27 mouse cellular contexts compared by ENCODE assay signal in genomic region chr2:102972575-102972974, GRCm38 (mm10).
DNase-seq lines count a peak whose midpoint lies in the region; ATAC-seq and TF ChIP-seq lines count a peak whose summit lies in the region.
"Had no signal": no experiment of that assay in that cellular context is flagged by ENCODE, and none has a peak within 500 bp of the region (broad histone marks: within the 10 kb centered on the region; RNA-seq: fewer than 3 reads in every experiment).

No protein-coding gene starts in this region.

- no peaks in the 10 kb centered on the region for H3K27me3 ChIP-seq in lung, postnatal 0 days (replicated peaks; ENCODE audit: insufficient read depth, low read length)
- no peaks in the 10 kb centered on the region for H3K27me3 ChIP-seq in liver, embryonic 12.5 days (replicated peaks)
- H3K27me3 ChIP-seq: forebrain, embryonic 13.5 days; heart, embryonic 13.5 days; kidney, embryonic 15.5 days; liver, embryonic 13.5 days; megakaryocyte, embryonic 14.5 days; midbrain, embryonic 12.5 days; neural tube, embryonic 12.5 days had no signal

- no peak overlapping the region for H3K4me2 ChIP-seq in lung, postnatal 0 days (replicated peaks; ENCODE audit: low read depth, low read length)
- no peak overlapping the region for H3K4me2 ChIP-seq in liver, embryonic 12.5 days
- H3K4me2 ChIP-seq: forebrain, embryonic 13.5 days; heart, embryonic 13.5 days; kidney, embryonic 15.5 days; liver, embryonic 13.5 days; lung, embryonic 14.5 days; midbrain, embryonic 12.5 days; neural tube, embryonic 12.5 days had no signal

- H3K9ac ChIP-seq in lung, postnatal 0 days (replicated peaks; ENCODE audit: low read depth) = no peak overlapping the region
- H3K9ac ChIP-seq in liver, embryonic 12.5 days = no peak overlapping the region
- H3K9ac ChIP-seq: forebrain, embryonic 13.5 days; heart, embryonic 13.5 days; kidney, embryonic 15.5 days; liver, embryonic 13.5 days; lung, embryonic 14.5 days; midbrain, embryonic 12.5 days; neural tube, embryonic 12.5 days had no signal

- TF ChIP-seq EP300 in lung, postnatal 0 days (IDR thresholded peaks at IDR 0.05) = no peak

- no peak for TF ChIP-seq CTCF in lung, postnatal 0 days (IDR thresholded peaks at IDR 0.05)

- no peaks in the 10 kb centered on the region for H3K9me3 ChIP-seq in lung, postnatal 0 days (ENCODE audit: low read length)
- H3K9me3 ChIP-seq in liver, embryonic 12.5 days (replicated peaks) = no peaks in the 10 kb centered on the region
- H3K9me3 ChIP-seq: forebrain, embryonic 13.5 days; heart, embryonic 13.5 days; kidney, embryonic 15.5 days; liver, embryonic 13.5 days; midbrain, embryonic 12.5 days; neural tube, embryonic 12.5 days had no signal

- no peak overlapping the region for H3K27ac ChIP-seq in lung, postnatal 0 days (ENCODE audit: low read length)
- no peak overlapping the region for H3K27ac ChIP-seq in liver, embryonic 12.5 days
- H3K27ac ChIP-seq: forebrain, embryonic 13.5 days; heart, adult 2 months; heart, embryonic 13.5 days; kidney, embryonic 15.5 days; liver, embryonic 13.5 days; midbrain, embryonic 12.5 days; neural tube, embryonic 12.5 days had no signal

- DNase-seq in lung, postnatal 10 days = peak; percentile 16
- no peak for DNase-seq in lung, postnatal 0 days (ENCODE audit: low spot score)
- peak; percentile 34 for DNase-seq in embryo, embryonic 9.5 days (ENCODE audit: extremely low spot score)
- DNase-seq in yolk sac, embryonic 10.5 days (ENCODE audit: low spot score) = peak; percentile 16
- DNase-seq in cerebellum, postnatal 36 days = no peak
- DNase-seq: cerebellum, adult 18-20 months; cerebellum, postnatal 10 days; gastrocnemius, postnatal 14 days; heart, postnatal 10 days; kidney, adult 18-20 months; kidney, postnatal 36 days; left cerebral cortex, postnatal 4 days; liver, embryonic 13.5 days; lung, embryonic 14.5 days; right cerebral cortex, adult 18-20 months; thymus, postnatal 4 days had no signal

- H3K4me3 ChIP-seq in lung, postnatal 0 days (ENCODE audit: low read depth, low read length) = no peak overlapping the region
- H3K4me3 ChIP-seq in liver, embryonic 12.5 days = no peak overlapping the region
- H3K4me3 ChIP-seq: forebrain, embryonic 13.5 days; heart, adult 2 months; heart, embryonic 13.5 days; kidney, embryonic 15.5 days; liver, embryonic 13.5 days; megakaryocyte, embryonic 14.5 days; midbrain, embryonic 12.5 days; myocyte; neural tube, embryonic 12.5 days had no signal

- 35% methylated on average over 5 of the region's 5 CpGs for WGBS in lung, postnatal 0 days
- 34% methylated on average over 5 of the region's 5 CpGs for WGBS in liver, embryonic 12.5 days (ENCODE audit: insufficient replicate concordance)

- H3K4me1 ChIP-seq in lung, postnatal 0 days (ENCODE audit: insufficient read depth, low read depth, low read length) = no peaks in the 10 kb centered on the region
- no peaks in the 10 kb centered on the region for H3K4me1 ChIP-seq in liver, embryonic 12.5 days
- H3K4me1 ChIP-seq: forebrain, embryonic 13.5 days; midbrain, embryonic 12.5 days; neural tube, embryonic 12.5 days had no signal

- no peaks in the 10 kb centered on the region for H3K36me3 ChIP-seq in lung, postnatal 0 days (ENCODE audit: insufficient read depth, low read length)
- no peaks in the 10 kb centered on the region for H3K36me3 ChIP-seq in liver, embryonic 12.5 days
- H3K36me3 ChIP-seq: heart, embryonic 13.5 days; kidney, embryonic 15.5 days; liver, embryonic 13.5 days; midbrain, embryonic 12.5 days; neural tube, embryonic 12.5 days had no signal

- ATAC-seq in lung, postnatal 0 days = no peak
- ATAC-seq in common myeloid progenitor, adult 5-6 weeks (replicated peaks; ENCODE audit: low read depth, poor library complexity, severe bottlenecking) = peak; percentile 46
- no peak for ATAC-seq in liver, embryonic 12.5 days
- ATAC-seq: forebrain, embryonic 13.5 days; hindbrain, embryonic 16.5 days had no signal

Comparison
In these comparisons a context has a peak if more than half of its experiments do, and no peak if none do; other contexts are left out.
1. DNase-seq: peak in lung, postnatal 10 days (single experiment), embryo, embryonic 9.5 days (single experiment) and yolk sac, embryonic 10.5 days (single experiment); none in lung, postnatal 0 days (single experiment) and cerebellum, postnatal 36 days (0 of 2).